Comparison of ENCODE assay signal across 25 mouse cellular contexts in genomic region chr4:59208607-59209006, GRCm38 (mm10). TPM values are rescaled to one million over a fixed set of nuclear protein-coding genes. Genes with fewer than 3 reads are reported as not detected.
A peak's percentile ranks its signal among the peaks of the same experiment; 100 is the strongest.
DNase-seq lines count a peak whose midpoint lies in the region; ATAC-seq lines count a peak whose summit lies in the region.
"Had no signal": no experiment of that assay in that cellular context is flagged by ENCODE, and none has a peak within 500 bp of the region (broad histone marks: within the 10 kb centered on the region; RNA-seq: fewer than 3 reads in every experiment).

No protein-coding gene starts in this region.

- intact Hi-C loops in heart, postnatal 25 days (cut with DNase I): no loop called here
- intact Hi-C loops in heart, postnatal 14 days (cut with DNase I): loop anchor here (5.0 kb wide), 1 partner anchor 54 kb away; no protein-coding TSS in a partner anchor

- no peaks in the 10 kb centered on the region for H3K9me3 ChIP-seq in heart, embryonic 13.5 days
- no peaks in the 10 kb centered on the region for H3K9me3 ChIP-seq in heart, embryonic 16.5 days (replicated peaks; ENCODE audit: control insufficient read depth, low read length)
- no peaks in the 10 kb centered on the region for H3K9me3 ChIP-seq in heart, embryonic 12.5 days (replicated peaks)
- no peaks in the 10 kb centered on the region for H3K9me3 ChIP-seq in liver, embryonic 13.5 days (replicated peaks)
- H3K9me3 ChIP-seq: embryonic facial prominence, embryonic 10.5 days; embryonic facial prominence, embryonic 12.5 days; forebrain, embryonic 13.5 days; G1E had no signal

- H3K27me3 ChIP-seq in heart, embryonic 13.5 days (replicated peaks): no peaks in the 10 kb centered on the region
- no peaks in the 10 kb centered on the region for H3K27me3 ChIP-seq in heart, embryonic 16.5 days (ENCODE audit: control insufficient read depth, insufficient read depth, low read length)
- H3K27me3 ChIP-seq in heart, embryonic 12.5 days (replicated peaks): no peaks in the 10 kb centered on the region
- no peaks in the 10 kb centered on the region for H3K27me3 ChIP-seq in liver, embryonic 13.5 days
- H3K27me3 ChIP-seq: CH12.LX; embryonic facial prominence, embryonic 12.5 days; forebrain, embryonic 13.5 days; Patski had no signal

- DNase-seq in heart, adult 11 months: peak; percentile 29
- no peak for DNase-seq in heart, postnatal 25 days (ENCODE audit: low spot score)
- DNase-seq in heart, postnatal 14 days: no peak
- no peak for DNase-seq in liver, embryonic 13.5 days
- no peak for DNase-seq in liver
- DNase-seq: adrenal gland, adult 8-10 months; adrenal gland, postnatal 14 days; adrenal gland, postnatal 36 days; B cell, adult 2 months; cerebellum, adult 11-12 months; cerebellum, adult 2 months; cerebellum, adult 9-10 months; cerebellum, postnatal 10 days; cerebellum, postnatal 25 days had no signal

- no peak overlapping the region for H3K4me2 ChIP-seq in heart, embryonic 13.5 days
- no peak overlapping the region for H3K4me2 ChIP-seq in heart, embryonic 16.5 days (ENCODE audit: low read depth, low read length)
- no peak overlapping the region; the same call in 1 of the 2 replicates for H3K4me2 ChIP-seq in heart, embryonic 12.5 days
- H3K4me2 ChIP-seq in liver, embryonic 13.5 days: no peak overlapping the region
- H3K4me2 ChIP-seq: embryonic facial prominence, embryonic 12.5 days; forebrain, embryonic 13.5 days had no signal

- H3K4me1 ChIP-seq in heart, embryonic 13.5 days: peaks cover 75% of the 10 kb centered on the region
- peaks cover 45% of the 10 kb centered on the region for H3K4me1 ChIP-seq in heart, embryonic 16.5 days (ENCODE audit: control insufficient read depth, insufficient read depth, low read length)
- peaks cover 66% of the 10 kb centered on the region for H3K4me1 ChIP-seq in heart, embryonic 12.5 days (replicated peaks)
- H3K4me1 ChIP-seq in liver, embryonic 13.5 days (replicated peaks): peaks cover 68% of the 10 kb centered on the region

- WGBS in heart, embryonic 13.5 days: 57% methylated on average over 4 of the region's 4 CpGs
- 53% methylated on average over 4 of the region's 4 CpGs for WGBS in heart, embryonic 16.5 days
- WGBS in heart, embryonic 12.5 days: 65% methylated on average over 4 of the region's 4 CpGs
- 89% methylated on average over 4 of the region's 4 CpGs for WGBS in liver, embryonic 13.5 days (ENCODE audit: insufficient replicate concordance)

- peaks cover 41% of the 10 kb centered on the region for H3K36me3 ChIP-seq in heart, embryonic 13.5 days
- H3K36me3 ChIP-seq in heart, embryonic 16.5 days (ENCODE audit: control insufficient read depth, insufficient read depth): 0 out of 2 replicates have a peak, but pooled peaks cover 6% of the 10 kb centered on the region
- peaks cover 11% of the 10 kb centered on the region for H3K36me3 ChIP-seq in heart, embryonic 12.5 days
- peaks cover 45% of the 10 kb centered on the region for H3K36me3 ChIP-seq in liver, embryonic 13.5 days
- H3K36me3 ChIP-seq: embryonic facial prominence, embryonic 12.5 days had no signal

- no peak overlapping the region for H3K9ac ChIP-seq in heart, embryonic 13.5 days
- no peak overlapping the region for H3K9ac ChIP-seq in heart, embryonic 16.5 days (ENCODE audit: low read length)
- H3K9ac ChIP-seq in heart, embryonic 12.5 days: no peak overlapping the region
- no peak overlapping the region for H3K9ac ChIP-seq in liver, embryonic 13.5 days
- H3K9ac ChIP-seq: embryonic facial prominence, embryonic 12.5 days; forebrain, embryonic 13.5 days had no signal

- no peak overlapping the region for H3K4me3 ChIP-seq in heart, embryonic 13.5 days
- no peak overlapping the region for H3K4me3 ChIP-seq in heart, embryonic 16.5 days (ENCODE audit: low read length)
- no peak overlapping the region for H3K4me3 ChIP-seq in heart, embryonic 12.5 days
- H3K4me3 ChIP-seq in liver, embryonic 13.5 days (replicated peaks): no peak overlapping the region
- H3K4me3 ChIP-seq: embryonic facial prominence, embryonic 10.5 days; embryonic facial prominence, embryonic 12.5 days; forebrain, embryonic 13.5 days had no signal

- no peak for ATAC-seq in heart, embryonic 13.5 days (ENCODE audit: extremely low read depth, insufficient number of reproducible peaks, low FRiP score, low TSS enrichment)
- ATAC-seq in heart, embryonic 16.5 days (replicated peaks; ENCODE audit: extremely low read depth, insufficient read depth, low FRiP score): 0 out of 2 replicates have a peak, but pooled peaks have one; percentile 55
- ATAC-seq in heart, embryonic 12.5 days (ENCODE audit: insufficient number of reproducible peaks, low FRiP score): no peak
- ATAC-seq in liver, embryonic 13.5 days (ENCODE audit: low read depth): no peak
- ATAC-seq: activated CD4-positive, CD25-positive, alpha-beta regulatory T cell, adult 4 months; CD4-positive, CD25-positive, alpha-beta regulatory T cell, adult 4 months; forebrain, embryonic 13.5 days; Patski had no signal

- 0 out of 2 replicates have a peak overlapping the region, but pooled peaks have one; percentile 9 for H3K27ac ChIP-seq in heart, embryonic 13.5 days (replicated peaks)
- no peak overlapping the region for H3K27ac ChIP-seq in heart, embryonic 16.5 days (ENCODE audit: low read length)
- H3K27ac ChIP-seq in heart, embryonic 12.5 days (ENCODE audit: poor library complexity, severe bottlenecking): no peak overlapping the region
- H3K27ac ChIP-seq in liver, embryonic 13.5 days: peak overlapping the region; percentile 10; the same call in 1 of the 2 replicates
- H3K27ac ChIP-seq: embryonic facial prominence, embryonic 10.5 days; embryonic facial prominence, embryonic 12.5 days; forebrain, embryonic 13.5 days had no signal

RNA-seq across cellular contexts. Expression of gene Ugcg, which starts 19.6 kb away (rescaled TPM):
- 10 to 100 TPM; 14.4 to 15.1 TPM for total RNA-seq in heart, postnatal 25 days (2021)
- 6.9 and 7.1 TPM in 2 replicates for polyA plus RNA-seq in heart, embryonic 13.5 days (2015; fragmentation: Nextera tagmentation; extraction: Ambion mirVana)
- total RNA-seq in heart, postnatal 14 days (2021): 10 to 100 TPM; 18.3 to 18.6 TPM
- 6.6 and 8.0 TPM in 2 replicates for polyA plus RNA-seq in heart, embryonic 16.5 days (2015; fragmentation: Nextera tagmentation; extraction: Ambion mirVana)
- 12.3 and 12.5 TPM in 2 replicates for polyA plus RNA-seq in heart, embryonic 12.5 days (2016; fragmentation: Nextera tagmentation; extraction: Ambion mirVana)
- 9.2 and 10.5 TPM in 2 replicates for polyA plus RNA-seq in liver, embryonic 13.5 days (2015; fragmentation: Nextera tagmentation; extraction: Ambion mirVana)

Comparison
In these comparisons a context has a peak if more than half of its experiments do, and no peak if none do; other contexts are left out.
1. H3K27ac ChIP-seq: peak in heart, embryonic 13.5 days (single experiment) and liver, embryonic 13.5 days (single experiment); none in heart, embryonic 16.5 days (single experiment) and heart, embryonic 12.5 days (single experiment).